Mouse (Mus musculus) layer of hippocampus, adult 8-10 months (tissue): ENCODE measurements around the gene Slc22a18. TPM values are rescaled to one million over a fixed set of nuclear protein-coding genes. Genes with fewer than 3 reads are reported as not detected.
A peak's percentile ranks its signal among the peaks of the same experiment; 100 is the strongest.

Source experiments
- DNase-seq, 2 experiments: peaks; one replicate each; pipeline ENCODE4 v3.0.0; 2022; ENCODE audit warnings: low spot score in 2 of 2
- total RNA-seq, 4 experiments: library from RNA; stranded (reverse); gene quantifications; 2 replicates each; pipeline ENCODE4 v1.2.4; 2022

Gene Slc22a18
- total RNA-seq: 1 to 10 TPM in 2 of 4 experiments, under 1 TPM in 1, not detected in 1; 0.66 to 1.4 (median 1.4) TPM

- no peak for DNase-seq
Measured at GRCm38 (mm10) chr7:143473347-143474101, at the start of gene Slc22a18. Slc22a18 (plus strand) TSS chr7:143473736.

DNA sequence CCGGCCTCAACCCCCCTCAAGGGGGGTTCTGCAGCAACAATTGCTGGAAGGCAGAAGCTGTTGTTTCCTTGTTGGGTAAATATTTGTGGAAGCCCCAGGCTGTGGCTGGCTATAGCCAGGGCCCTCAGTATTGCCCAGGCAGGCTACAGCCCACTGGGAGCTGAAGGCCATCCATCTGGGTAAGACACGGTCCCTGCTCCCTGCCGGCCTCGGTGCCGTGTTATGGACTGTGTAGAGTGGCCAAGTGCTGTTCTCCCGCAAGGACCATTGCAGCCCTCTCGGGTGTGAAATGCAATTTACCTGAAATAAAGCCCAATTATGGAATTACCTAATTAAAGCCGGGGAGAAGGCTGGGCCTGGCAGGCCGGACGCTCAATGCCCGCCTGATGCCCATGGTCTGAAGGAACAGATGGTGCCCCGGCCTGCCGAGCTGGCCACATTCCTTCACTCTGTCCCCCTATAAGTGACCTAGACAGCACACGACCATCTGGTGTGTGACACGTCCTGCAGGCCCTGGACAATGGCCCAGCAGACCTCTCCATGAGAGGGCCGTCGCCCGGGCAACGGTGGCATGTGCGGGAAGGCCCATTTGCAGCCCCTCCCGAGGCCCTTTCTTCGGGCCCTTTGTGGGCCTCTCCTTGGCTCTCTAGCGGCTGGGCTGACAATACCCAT, 45.3 kb upstream of the Slc22a18 start:
- DNase-seq: no peak

DNA sequence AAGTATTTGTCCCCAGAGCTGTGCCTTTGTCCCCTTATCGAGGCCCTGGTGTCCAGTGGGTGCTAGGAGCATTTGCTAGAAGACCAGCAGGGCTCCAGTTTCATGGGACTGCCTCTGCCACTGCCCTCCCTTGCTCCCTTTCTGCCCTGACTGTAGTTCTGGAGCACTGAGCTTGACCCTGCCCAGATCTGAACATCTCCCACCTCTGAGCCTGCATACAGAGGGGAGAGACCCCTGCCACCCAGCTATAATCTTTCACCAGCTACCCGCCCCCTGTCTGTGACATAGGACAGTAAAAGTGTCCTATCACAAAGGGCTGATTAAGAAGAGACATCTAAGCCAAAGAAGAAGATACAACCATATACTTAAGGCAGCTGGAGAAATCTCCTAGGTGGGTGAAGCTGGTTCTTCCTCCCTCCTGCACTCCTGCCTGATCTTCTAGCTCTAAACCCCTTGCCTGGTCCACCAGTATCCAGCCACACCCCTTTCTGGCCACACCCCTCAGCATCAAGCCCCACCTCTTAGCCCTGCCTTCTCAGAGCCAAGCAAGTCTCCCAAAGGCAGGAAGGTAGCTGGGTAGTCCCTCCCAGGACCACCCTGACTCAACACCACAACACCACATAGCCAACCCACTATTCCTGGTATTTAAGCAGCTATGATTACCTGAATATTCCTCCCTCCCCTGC, 44.6 kb upstream of the Slc22a18 start:
- DNase-seq: no peak

DNA sequence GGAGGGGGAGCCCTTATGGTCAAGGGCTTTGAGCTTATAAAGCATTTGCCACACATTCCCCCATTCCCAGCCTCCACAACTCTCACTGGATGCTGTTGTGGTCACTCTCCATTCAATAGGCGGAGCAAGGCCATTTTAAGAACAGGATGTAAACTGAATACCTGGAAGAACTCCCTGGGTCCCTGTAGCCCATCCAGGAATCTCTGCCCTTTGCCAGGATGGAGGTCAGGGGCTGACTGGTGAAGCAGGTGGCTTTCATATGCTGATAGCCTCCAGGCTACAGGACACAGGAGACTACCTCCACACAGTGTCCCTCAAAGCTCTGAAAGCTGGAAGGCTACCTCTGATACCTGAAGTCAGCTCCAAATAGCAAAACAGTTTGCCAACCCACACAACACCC, 40.9 kb upstream of the Slc22a18 start:
- no peak for DNase-seq

- DNase-seq: peak in 1 of 2 experiments; percentile 32
Measured at GRCm38 (mm10) chr7:143433331-143433730, 40.2 kb upstream of the Slc22a18 start.

DNA sequence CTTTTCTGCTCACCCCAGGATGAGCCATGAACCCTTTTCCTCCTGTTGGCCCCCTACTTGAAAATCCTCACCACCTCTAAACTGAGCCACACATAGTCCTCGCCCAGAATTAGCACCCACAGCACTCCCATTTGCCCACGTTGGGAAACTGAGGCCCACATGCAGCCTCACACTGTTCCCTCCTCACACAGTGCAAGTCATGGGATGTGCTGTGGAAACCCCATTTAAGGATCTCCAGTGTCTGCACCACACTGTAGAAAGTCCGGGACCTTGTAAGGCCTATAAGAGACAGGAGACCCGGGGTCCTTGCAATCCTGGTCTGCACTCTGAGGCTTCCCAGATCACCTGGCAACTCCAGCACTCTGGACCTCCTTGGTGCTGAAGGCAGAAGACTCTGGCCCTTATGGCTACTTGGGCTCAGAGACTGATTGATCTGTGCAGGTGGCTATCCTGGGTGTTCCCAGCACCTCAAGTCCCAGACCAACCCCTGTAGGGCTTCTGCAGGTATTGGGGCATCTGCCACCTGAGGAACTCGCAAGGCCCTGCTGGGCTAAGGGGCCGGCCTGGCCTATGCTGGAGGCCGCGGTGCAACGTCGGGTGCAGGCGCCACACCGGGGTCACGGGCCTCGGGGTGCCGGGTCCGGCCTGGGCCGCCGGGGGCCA, 36.2 kb upstream of the Slc22a18 start:
- no peak for DNase-seq

DNA sequence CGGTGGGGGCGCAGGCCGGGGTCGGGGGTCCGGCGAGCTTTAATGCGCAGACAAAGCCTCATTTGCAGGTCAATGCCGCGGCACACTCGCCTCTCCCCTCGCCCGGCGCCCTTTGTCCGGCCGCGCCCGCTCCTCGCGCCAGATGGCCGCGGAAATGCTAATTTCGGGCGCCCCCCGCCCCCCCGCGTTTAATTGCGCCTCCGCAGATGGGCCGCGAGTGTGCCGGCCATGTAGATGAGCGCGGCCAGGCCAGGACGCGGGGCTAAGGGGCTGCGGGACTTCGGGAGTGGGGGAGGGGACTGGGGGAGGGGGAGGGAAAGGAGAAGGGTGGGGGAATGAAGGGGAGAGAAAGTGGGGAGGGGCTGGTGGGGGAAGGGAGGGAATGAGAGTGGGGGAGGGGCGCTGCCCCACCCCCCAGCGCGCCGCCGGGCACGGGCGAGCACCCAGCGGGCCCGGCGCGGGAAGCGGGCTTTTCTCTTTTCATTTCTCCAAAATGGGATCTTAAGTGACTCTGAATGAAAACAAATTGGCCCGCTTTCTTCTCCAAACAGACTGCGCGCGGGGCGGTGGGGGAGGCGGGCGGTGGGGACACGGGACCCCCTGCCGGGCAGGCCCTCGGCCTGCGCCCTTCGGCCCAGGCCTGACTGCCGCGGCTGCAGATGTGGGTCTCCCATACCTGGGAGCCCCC, 35.5 kb upstream of the Slc22a18 start:
- no peak for DNase-seq

DNA sequence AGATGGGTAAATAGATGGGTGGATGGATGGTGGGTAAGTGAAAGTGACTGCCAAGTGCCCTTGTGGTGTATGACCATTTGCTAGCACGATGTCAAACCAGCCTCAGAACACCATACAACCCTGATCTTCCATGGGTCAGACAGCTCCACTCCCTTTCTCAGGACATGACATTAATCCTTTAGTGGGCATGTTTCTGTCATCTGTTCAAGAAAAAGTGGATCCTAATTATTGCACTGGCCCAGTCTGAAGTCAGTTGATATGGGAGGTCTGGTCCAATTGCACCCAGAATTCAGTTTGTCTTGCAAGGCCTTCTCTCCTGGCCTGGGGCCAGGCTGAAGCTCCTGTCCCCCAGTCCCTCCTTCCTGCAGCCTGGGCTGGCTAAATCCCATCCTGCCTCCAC, 34.6 kb upstream of the Slc22a18 start:
- DNase-seq: no peak

GRCm38 (mm10) chr7:143444580-143444954, 29.0 kb upstream of the Slc22a18 start:
- DNase-seq: no peak

DNA sequence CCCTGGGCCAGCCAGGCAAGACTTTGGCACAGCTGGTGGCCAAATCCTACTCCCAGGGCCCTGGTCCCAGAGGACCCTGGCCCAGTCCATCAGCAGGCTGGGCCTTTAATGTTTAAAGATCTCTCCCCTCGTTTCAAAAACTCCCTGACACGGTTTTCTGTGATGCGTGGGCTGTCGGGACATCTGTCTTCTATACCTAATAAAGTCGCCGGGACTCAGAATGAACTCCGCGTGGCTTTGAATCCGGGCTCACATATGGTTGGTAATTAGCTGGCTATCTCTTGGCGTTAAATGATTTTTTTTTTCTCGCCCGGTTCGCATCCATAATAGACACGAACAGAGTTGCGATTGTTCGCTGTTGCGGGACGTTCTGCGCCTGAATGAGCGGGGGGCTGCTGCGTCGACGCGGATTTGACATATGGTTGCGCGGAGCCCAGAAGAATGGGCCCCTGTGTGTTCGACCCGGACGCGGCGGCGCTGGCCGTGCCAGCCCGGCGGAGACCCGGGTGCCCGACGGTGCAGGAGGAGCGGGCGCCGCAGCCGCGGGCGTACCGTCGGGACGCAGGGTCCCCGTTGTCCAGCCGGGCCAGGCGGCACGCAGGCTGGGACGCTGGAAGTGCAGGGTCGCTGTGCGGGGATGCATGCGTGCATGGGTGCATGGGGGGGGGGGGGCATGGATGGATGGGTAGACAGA, 28.4 kb upstream of the Slc22a18 start:
- DNase-seq: no peak

- no peak for DNase-seq
Measured at GRCm38 (mm10) chr7:143445651-143446460, 27.7 kb upstream of the Slc22a18 start.

DNA sequence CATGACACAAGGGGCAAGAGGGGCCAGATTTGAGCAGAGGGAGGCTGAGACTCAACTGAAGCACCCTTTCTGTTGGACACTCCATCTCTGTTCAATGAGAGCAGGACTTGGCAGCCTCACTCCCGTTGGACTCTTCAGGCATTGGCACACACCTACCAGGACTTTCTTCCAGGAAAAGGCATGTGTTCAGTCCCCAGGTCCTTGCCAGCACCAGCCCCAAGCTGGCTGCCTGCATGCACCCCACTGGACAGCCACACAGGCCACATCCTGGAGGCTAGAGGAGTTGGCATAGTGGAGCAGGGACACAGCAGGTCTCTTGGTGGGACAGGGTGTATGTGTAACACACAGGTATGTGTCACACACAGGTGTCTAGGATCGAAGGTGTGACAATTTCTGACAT, 26.4 kb upstream of the Slc22a18 start:
- DNase-seq: no peak

GRCm38 (mm10) chr7:143458963-143459331, 14.6 kb upstream of the Slc22a18 start:
- no peak for DNase-seq

DNA sequence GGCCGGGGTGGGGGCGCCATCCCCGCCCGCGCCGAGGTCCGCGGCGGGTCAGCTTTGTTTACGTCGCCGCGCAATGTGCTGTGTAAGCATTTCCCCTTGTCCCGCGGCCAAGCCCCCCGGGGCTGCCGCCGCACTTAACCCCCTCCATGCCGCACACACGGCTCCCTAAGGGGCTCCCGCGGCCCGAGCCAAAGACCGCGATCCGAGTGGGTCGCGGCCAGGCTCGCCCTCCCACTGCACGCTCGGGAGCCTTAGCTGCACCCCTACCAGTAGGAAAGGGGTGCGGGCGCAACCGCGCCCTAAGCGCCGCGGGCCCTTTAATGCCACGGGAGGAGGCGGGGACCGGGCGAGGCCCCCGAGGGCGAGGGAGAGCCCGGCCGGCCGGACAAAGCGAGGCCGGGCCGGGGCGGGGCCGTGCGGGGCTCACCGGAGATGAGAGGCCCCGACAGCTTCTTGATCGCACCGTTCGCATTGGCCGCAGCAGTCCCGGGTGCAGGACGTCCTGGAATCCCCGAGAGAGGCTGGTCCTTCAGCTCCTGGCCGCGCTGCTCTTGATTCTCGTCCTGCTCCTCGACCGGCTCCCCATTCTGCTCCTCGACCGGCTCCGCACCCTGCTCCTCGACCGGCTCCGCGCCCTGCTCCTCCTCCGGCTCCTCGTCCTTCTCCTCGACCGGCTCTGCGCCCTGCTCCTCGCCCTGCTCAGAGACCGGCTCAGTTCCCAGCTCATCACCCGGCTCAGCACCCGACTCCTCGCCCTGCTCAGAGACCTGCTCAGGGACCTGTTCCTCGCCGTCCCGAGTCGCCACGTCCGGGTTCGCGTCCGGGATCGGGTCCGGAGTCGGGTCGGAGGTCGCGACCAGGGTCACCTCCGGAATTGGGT, 14.0 kb upstream of the Slc22a18 start:
- DNase-seq: no peak

GRCm38 (mm10) chr7:143460217-143460834, 13.2 kb upstream of the Slc22a18 start:
- DNase-seq: no peak

GRCm38 (mm10) chr7:143460874-143461273, 12.7 kb upstream of the Slc22a18 start, which contains the start of gene Cdkn1c:
Cdkn1c (minus strand) TSS chr7:143461050.
- DNase-seq: peak; percentile 64 to 72

DNA sequence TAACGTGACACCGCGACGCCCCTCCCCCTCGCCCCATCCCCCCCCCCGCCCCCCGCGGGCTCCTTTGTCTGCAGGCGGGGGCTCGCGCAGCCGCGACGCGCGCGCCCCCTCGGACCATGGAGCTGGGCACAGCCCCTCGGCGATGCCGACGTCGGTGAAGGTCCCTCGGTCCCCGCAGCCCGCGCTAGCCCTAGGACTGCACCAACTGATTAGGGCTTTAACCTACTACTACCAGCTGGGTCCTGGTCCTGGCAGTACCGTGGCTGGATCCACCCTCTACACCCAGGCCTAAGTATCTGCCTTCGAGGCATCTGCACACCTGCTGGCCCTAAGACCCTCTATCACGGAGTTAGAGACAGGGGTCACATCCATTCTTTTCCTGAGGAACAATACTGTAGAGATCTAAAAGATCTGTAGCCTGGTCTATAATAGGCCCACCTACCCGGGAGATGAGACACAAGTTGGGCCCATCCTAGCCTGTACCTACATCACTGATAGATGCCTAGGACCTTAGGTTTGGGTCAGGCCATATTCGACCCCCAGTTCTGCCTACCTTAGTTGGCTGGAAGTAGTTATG, 12.2 kb upstream of the Slc22a18 start:
- DNase-seq: no peak

DNA sequence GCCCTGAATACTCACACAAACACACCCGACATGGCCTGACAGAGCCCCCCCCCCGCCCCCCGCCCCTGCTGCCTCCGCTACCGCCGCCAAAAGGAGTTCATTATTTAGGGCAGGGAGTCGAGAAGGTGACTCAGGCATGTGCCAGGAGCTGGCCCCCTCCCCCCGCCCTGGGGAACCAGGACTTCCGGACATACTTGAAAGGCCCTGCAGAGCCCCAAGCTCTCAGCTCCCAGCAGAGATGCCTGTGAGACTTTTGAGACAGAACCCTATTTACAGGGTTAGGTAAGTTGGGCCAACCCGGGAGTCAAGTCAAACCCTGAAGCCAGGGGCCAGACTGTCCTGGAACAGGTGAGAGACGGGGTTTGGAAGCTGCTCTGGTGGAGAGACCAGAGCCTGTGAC, 11.6 kb upstream of the Slc22a18 start:
- no peak for DNase-seq
